Mouse (Mus musculus): Measurements from ENCODE around the gene Dnal4. TPM values are rescaled to one million over a fixed set of nuclear protein-coding genes. Genes with fewer than 3 reads are reported as not detected.

Dnal4 gene
- polyA plus RNA-seq, 1 experiment from 2014 or later, result 73.3 TPM

GRCm38 (mm10) chr15:79745883-79746282, 31.8 kb downstream of the Dnal4 start:
- Histone ChIP-seq H3K27me3 (no peaks in the 10 kb centered on the region), H3K9me3 (replicated peaks) (no peaks in the 10 kb centered on the region), H3K36me3 (no peaks in the 10 kb centered on the region), H3K9ac (no peak overlapping the region), H3K4me2 (replicated peaks) (no peak overlapping the region), H3K4me1 (peaks cover 18% of the 10 kb centered on the region), H3K27ac (replicated peaks) (0 out of 2 replicates have a peak overlapping the region, but pooled peaks have one; percentile 22), H3K4me3 (replicated peaks) (no peak overlapping the region)
- ATAC-seq (ENCODE audit: insufficient number of reproducible peaks, low FRiP score, low TSS enrichment, low read depth), result no peak
- WGBS, result 85% methylated on average over 5 of the region's 5 CpGs

- no peaks in the 10 kb centered on the region for H3K36me3 ChIP-seq
- H3K4me2 ChIP-seq (replicated peaks), result no peak overlapping the region
- ATAC-seq (ENCODE audit: insufficient number of reproducible peaks, low FRiP score, low TSS enrichment, low read depth), result no peak
- no peaks in the 10 kb centered on the region for H3K9me3 ChIP-seq (replicated peaks)
- H3K4me3 ChIP-seq (replicated peaks), result no peak overlapping the region
- no peak overlapping the region for H3K9ac ChIP-seq
- 74% methylated on average over 10 of the region's 10 CpGs for WGBS
- H3K4me1 ChIP-seq, result peaks cover 23% of the 10 kb centered on the region
- H3K27me3 ChIP-seq, result no peaks in the 10 kb centered on the region
- 0 out of 2 replicates have a peak overlapping the region, but pooled peaks have one; percentile 22 for H3K27ac ChIP-seq (replicated peaks)
Measured at GRCm38 (mm10) chr15:79745312-79745711, 32.3 kb downstream of the Dnal4 start.

GRCm38 (mm10) chr15:79744742-79745141, 32.9 kb downstream of the Dnal4 start:
- Histone ChIP-seq H3K27ac (replicated peaks) (no peak overlapping the region), H3K4me3 (replicated peaks) (no peak overlapping the region), H3K4me1 (peaks cover 29% of the 10 kb centered on the region), H3K9me3 (replicated peaks) (no peaks in the 10 kb centered on the region), H3K9ac (no peak overlapping the region), H3K27me3 (no peaks in the 10 kb centered on the region), H3K4me2 (replicated peaks) (no peak overlapping the region), H3K36me3 (no peaks in the 10 kb centered on the region)
- no peak for ATAC-seq (ENCODE audit: insufficient number of reproducible peaks, low FRiP score, low TSS enrichment, low read depth)
- 75% methylated on average over 8 of the region's 8 CpGs for WGBS

- 90% methylated on average over 11 of the region's 11 CpGs for WGBS
- Histone ChIP-seq H3K4me2 (replicated peaks) (no peak overlapping the region), H3K9me3 (replicated peaks) (no peaks in the 10 kb centered on the region), H3K9ac (no peak overlapping the region), H3K4me1 (peaks cover 36% of the 10 kb centered on the region), H3K36me3 (0 out of 2 replicates have a peak, but pooled peaks cover 4% of the 10 kb centered on the region), H3K27ac (replicated peaks) (no peak overlapping the region), H3K4me3 (replicated peaks) (no peak overlapping the region), H3K27me3 (no peaks in the 10 kb centered on the region)
- no peak for ATAC-seq (ENCODE audit: insufficient number of reproducible peaks, low FRiP score, low TSS enrichment, low read depth)
Measured at GRCm38 (mm10) chr15:79744001-79744400, 33.6 kb downstream of the Dnal4 start.

- WGBS, result under 1% methylated on average over 23 of the region's 23 CpGs
- Histone ChIP-seq H3K27me3 (no peaks in the 10 kb centered on the region), H3K4me3 (replicated peaks) (peak overlapping the region; percentile 82), H3K9me3 (replicated peaks) (no peaks in the 10 kb centered on the region), H3K27ac (replicated peaks) (no peak overlapping the region; the same call in 1 of the 2 replicates), H3K4me1 (peaks cover 44% of the 10 kb centered on the region), H3K4me2 (replicated peaks) (peak overlapping the region; percentile 84), H3K36me3 (peaks cover 16% of the 10 kb centered on the region), H3K9ac (peak overlapping the region; percentile 87)
- peak; percentile 13; the same call in 1 of the 2 replicates for ATAC-seq (ENCODE audit: insufficient number of reproducible peaks, low FRiP score, low TSS enrichment, low read depth)
Measured at GRCm38 (mm10) chr15:79742706-79743023, 35.0 kb downstream of the Dnal4 start.

GRCm38 (mm10) chr15:79741921-79742705, 35.5 kb downstream of the Dnal4 start, which contains the start of gene Sun2:
Gene Sun2, minus strand, starts transcription at chr15:79742536.
- Histone ChIP-seq H3K36me3 (peaks cover 22% of the 10 kb centered on the region), H3K27me3 (no peaks in the 10 kb centered on the region), H3K9ac (peak within 1 kb of the TSS; percentile 87), H3K4me3 (replicated peaks) (peak within 1 kb of the TSS; percentile 82), H3K9me3 (replicated peaks) (no peaks in the 10 kb centered on the region), H3K27ac (replicated peaks) (peak within 1 kb of the TSS; percentile 63), H3K4me1 (peaks cover 44% of the 10 kb centered on the region), H3K4me2 (replicated peaks) (peak within 1 kb of the TSS; percentile 84)
- under 1% methylated on average over 69 of the region's 93 CpGs for WGBS
- ATAC-seq (ENCODE audit: insufficient number of reproducible peaks, low FRiP score, low TSS enrichment, low read depth), result peak; percentile 89

- Histone ChIP-seq H3K36me3 (peaks cover 29% of the 10 kb centered on the region), H3K9me3 (replicated peaks) (no peaks in the 10 kb centered on the region), H3K27ac (replicated peaks) (peak overlapping the region; percentile 63), H3K27me3 (no peaks in the 10 kb centered on the region), H3K4me1 (peaks cover 44% of the 10 kb centered on the region), H3K9ac (peak overlapping the region; percentile 87), H3K4me2 (replicated peaks) (peak overlapping the region; percentile 84), H3K4me3 (replicated peaks) (peak overlapping the region; percentile 82)
- no peak for ATAC-seq (ENCODE audit: insufficient number of reproducible peaks, low FRiP score, low TSS enrichment, low read depth)
- WGBS, result 19% methylated on average over 14 of the region's 14 CpGs
Measured at GRCm38 (mm10) chr15:79741173-79741858, 36.3 kb downstream of the Dnal4 start.

- WGBS, result 57% methylated on average over 3 of the region's 3 CpGs
- Histone ChIP-seq H3K9me3 (replicated peaks) (no peaks in the 10 kb centered on the region), H3K4me3 (replicated peaks) (peak overlapping the region; percentile 82), H3K27me3 (no peaks in the 10 kb centered on the region), H3K27ac (replicated peaks) (0 out of 2 replicates have a peak overlapping the region, but pooled peaks have one; percentile 63), H3K36me3 (peaks cover 33% of the 10 kb centered on the region), H3K9ac (no peak overlapping the region), H3K4me1 (peaks cover 47% of the 10 kb centered on the region), H3K4me2 (replicated peaks) (peak overlapping the region; percentile 84)
- no peak for ATAC-seq (ENCODE audit: insufficient number of reproducible peaks, low FRiP score, low TSS enrichment, low read depth)
Measured at GRCm38 (mm10) chr15:79740739-79741138, 36.9 kb downstream of the Dnal4 start.

- WGBS, result 81% methylated on average over 8 of the region's 8 CpGs
- no peak for ATAC-seq (ENCODE audit: insufficient number of reproducible peaks, low FRiP score, low TSS enrichment, low read depth)
- Histone ChIP-seq H3K36me3 (peaks cover 89% of the 10 kb centered on the region), H3K27me3 (no peaks in the 10 kb centered on the region), H3K4me2 (replicated peaks) (no peak overlapping the region), H3K4me1 (peaks cover 24% of the 10 kb centered on the region), H3K4me3 (replicated peaks) (no peak overlapping the region), H3K27ac (replicated peaks) (no peak overlapping the region), H3K9me3 (replicated peaks) (no peaks in the 10 kb centered on the region), H3K9ac (no peak overlapping the region)
Measured at GRCm38 (mm10) chr15:79734311-79734710, 43.3 kb downstream of the Dnal4 start.

- H3K36me3 ChIP-seq, result peaks cover 90% of the 10 kb centered on the region
- H3K4me1 ChIP-seq, result peaks cover 17% of the 10 kb centered on the region
- ATAC-seq (ENCODE audit: insufficient number of reproducible peaks, low FRiP score, low TSS enrichment, low read depth), result no peak
- no peak overlapping the region for H3K9ac ChIP-seq
- 77% methylated on average over 4 of the region's 4 CpGs for WGBS
- no peaks in the 10 kb centered on the region for H3K9me3 ChIP-seq (replicated peaks)
- no peak overlapping the region for H3K4me3 ChIP-seq (replicated peaks)
- H3K27me3 ChIP-seq, result no peaks in the 10 kb centered on the region
- H3K4me2 ChIP-seq (replicated peaks), result no peak overlapping the region
- H3K27ac ChIP-seq (replicated peaks), result no peak overlapping the region
Measured at GRCm38 (mm10) chr15:79733640-79734039, 44.0 kb downstream of the Dnal4 start.

GRCm38 (mm10) chr15:79733192-79733591, 44.5 kb downstream of the Dnal4 start:
- H3K9ac ChIP-seq, result no peak overlapping the region
- 93% methylated on average over 8 of the region's 8 CpGs for WGBS
- H3K4me2 ChIP-seq (replicated peaks), result no peak overlapping the region
- H3K36me3 ChIP-seq, result peaks cover 90% of the 10 kb centered on the region
- no peak overlapping the region for H3K4me3 ChIP-seq (replicated peaks)
- H3K27ac ChIP-seq (replicated peaks), result no peak overlapping the region
- no peak for ATAC-seq (ENCODE audit: insufficient number of reproducible peaks, low FRiP score, low TSS enrichment, low read depth)
- peaks cover 13% of the 10 kb centered on the region; the same call in 1 of the 2 replicates for H3K4me1 ChIP-seq
- H3K27me3 ChIP-seq, result no peaks in the 10 kb centered on the region
- no peaks in the 10 kb centered on the region for H3K9me3 ChIP-seq (replicated peaks)

All from embryonic facial prominence, embryonic 15.5 days (tissue).